Mouse (Mus musculus) right cerebral cortex, postnatal 4 days (tissue): ENCODE results near the gene Gpx7.

ENCODE experiments used
- DNase-seq: peaks from one replicate; pipeline ENCODE4 v3.0.0-alpha.2; 2022

Gpx7 gene

GRCm38 (mm10) chr4:108406861-108407401, at the start of gene Gpx7:
TSS of gene Gpx7 (minus strand) at chr4:108406961.
- DNase-seq, result no peak

DNA sequence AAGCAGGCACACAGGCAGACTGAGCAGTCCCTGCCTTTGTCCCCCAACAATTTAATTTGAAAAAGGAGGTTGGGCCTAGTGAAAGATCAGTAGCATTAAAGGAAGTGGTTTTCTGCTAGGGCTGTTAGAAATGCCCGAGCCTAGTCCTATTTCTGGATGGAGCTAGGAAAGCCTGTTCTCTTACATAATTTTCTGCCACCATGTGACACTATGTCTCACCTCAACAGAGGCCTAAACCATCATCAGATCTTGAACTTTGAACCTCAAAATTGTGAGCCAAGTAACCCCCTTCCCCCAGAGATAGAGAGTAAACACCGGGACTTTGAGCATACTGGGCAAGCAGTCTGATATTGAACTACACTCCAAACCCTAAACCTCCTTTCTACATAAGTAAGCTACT, 49.3 kb upstream of the Gpx7 start:
- DNase-seq, result no peak

DNA sequence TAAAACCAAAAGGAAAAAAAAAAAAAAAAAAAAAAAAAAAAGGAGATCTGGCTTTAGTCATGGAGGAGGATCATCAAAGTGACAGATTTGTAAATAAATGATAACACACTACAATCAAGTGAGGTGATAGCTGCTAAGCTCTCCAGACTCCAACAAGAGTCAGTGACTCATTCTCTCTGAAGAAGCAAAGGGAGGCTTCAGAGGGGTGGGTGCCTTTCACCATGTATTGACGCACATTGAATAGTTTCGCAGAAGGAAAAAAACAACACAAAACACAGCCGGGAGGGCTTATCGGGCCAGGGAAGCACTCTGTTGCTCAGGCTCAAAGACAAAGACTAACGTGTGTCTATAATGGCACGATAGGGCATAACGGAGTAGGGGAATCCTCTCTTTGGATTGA, 41.3 kb upstream of the Gpx7 start:
- DNase-seq, result no peak

DNA sequence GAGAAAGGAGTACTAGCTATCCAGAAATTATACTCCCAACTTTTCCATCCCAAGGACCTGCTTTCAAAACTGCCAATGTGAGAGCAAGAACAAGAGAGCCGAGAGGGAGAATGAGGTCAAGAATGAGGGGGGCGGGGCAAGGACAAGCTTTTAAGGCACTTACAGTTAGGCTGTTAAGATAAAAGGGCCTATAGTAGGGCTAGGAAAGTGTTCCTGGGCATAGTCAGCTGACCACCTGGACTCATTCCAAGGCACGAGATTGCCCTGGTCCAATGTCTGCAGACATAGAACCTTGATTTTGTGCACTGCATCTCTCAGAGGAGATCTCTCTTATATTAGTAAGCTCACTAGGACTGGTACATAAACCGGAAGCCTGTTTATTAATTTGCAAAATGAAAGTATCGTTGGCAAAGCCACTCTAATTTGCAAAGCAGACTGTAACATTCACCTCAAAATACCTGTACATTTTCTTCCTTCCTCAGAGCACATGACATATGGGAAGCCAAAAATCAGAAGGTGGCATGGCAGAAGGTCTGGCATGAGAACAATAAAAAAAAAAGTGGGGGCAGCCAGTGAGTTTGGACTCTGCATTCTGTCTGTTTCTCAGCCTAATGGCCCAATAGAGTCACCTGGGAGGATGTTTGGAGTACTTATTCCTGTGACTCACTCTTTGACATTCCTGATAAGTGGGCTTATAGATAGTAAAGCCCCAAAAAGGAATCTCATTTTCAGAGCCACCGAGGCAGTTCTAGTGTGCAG, 31.5 kb upstream of the Gpx7 start:
- no peak for DNase-seq

GRCm38 (mm10) chr4:108436225-108436624, 29.5 kb upstream of the Gpx7 start:
- no peak for DNase-seq

DNA sequence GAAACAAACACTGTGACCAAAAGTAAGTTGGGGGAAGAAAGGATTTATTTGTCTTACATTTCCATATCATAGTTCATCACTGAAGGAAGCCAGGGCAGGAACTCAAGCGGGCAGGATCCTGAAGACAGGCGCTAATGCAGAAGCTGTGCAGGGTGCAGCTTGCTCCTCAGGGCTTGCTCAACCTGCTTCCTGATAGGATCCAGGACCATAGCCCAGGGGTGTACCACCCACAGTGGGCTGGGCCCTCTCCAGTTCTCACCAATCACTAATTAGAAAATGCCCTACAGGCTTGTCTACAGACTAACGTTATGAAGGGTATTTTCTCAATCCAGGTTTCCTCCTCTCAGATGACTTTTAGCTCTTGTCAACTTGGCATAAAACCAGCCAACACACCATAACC, 28.9 kb upstream of the Gpx7 start:
- DNase-seq, result no peak

DNA sequence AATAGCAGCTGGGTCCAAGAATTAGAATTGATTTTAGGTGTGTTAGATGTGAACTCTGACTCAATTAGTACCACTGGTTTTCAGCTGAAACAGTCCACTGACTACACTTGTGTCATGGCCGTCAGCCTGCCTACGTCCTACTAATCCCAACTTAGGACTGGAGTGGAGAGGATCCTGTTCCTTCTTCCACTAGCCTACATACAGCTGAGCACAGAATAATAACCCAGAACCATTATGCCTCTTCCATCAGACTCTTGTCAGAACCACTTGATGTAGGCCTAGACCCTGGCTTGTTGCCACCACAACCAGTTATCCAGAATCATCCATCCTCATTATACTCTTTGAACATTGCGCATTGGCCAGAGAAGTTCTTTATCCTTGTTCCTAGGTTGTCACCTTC, 28.0 kb upstream of the Gpx7 start:
- DNase-seq, result no peak

DNA sequence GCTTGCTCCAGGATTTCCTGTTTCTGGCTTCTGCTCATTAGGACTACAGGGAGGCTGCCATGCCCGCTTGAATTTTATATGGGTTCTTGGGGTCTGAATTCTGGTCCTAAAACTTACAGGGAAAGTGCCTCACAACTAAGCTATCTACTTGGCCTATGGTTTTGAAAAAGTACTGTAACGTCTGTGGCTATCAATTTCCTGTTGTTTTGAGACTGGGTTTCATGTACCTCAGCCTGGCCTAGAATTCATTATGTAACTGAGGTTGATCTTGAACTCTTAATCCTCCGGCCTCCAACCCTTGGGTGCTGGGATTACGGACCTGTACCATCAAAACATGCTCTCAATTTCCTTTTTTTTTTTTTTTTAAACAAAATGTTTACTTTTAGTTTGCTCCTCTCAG, 27.5 kb upstream of the Gpx7 start:
- DNase-seq, result no peak

DNA sequence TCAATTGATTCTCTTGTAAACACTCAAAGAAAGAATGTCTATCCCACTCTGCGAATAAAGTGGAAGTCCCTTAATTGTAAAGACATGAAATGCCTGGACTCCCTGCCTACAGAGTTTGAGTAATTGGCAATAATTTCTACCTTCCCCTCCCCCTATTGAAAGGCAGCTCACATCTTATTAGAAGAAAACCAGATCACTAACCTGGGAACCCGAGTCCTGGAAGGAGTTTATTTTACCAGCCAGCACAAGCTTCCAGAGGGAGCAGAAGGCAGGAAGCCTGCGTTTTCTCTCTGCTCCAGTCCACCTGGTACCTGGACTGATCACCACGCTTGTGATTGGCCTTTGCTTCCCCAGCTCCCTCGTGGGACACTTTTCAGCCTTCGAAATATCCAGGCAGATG, 26.6 kb upstream of the Gpx7 start:
- no peak for DNase-seq

DNA sequence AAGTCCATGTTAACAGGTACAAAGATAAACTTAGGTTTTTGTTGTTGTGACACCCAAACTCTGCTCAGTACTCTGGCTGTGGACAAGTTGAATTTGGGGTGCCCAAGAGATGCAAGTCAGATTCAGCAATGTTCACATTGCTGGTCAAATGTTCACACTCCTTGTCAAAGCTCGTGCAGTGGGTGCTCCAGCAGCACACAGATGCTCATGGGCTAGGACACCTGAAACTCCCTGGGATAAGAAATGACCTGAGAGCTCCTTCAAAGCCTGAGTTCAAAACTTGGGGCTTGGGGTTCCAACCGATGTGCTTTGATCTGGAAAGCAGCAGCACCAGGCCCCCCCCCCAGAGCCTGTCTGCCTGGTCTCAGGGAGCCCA, 24.8 kb upstream of the Gpx7 start:
- no peak for DNase-seq

DNA sequence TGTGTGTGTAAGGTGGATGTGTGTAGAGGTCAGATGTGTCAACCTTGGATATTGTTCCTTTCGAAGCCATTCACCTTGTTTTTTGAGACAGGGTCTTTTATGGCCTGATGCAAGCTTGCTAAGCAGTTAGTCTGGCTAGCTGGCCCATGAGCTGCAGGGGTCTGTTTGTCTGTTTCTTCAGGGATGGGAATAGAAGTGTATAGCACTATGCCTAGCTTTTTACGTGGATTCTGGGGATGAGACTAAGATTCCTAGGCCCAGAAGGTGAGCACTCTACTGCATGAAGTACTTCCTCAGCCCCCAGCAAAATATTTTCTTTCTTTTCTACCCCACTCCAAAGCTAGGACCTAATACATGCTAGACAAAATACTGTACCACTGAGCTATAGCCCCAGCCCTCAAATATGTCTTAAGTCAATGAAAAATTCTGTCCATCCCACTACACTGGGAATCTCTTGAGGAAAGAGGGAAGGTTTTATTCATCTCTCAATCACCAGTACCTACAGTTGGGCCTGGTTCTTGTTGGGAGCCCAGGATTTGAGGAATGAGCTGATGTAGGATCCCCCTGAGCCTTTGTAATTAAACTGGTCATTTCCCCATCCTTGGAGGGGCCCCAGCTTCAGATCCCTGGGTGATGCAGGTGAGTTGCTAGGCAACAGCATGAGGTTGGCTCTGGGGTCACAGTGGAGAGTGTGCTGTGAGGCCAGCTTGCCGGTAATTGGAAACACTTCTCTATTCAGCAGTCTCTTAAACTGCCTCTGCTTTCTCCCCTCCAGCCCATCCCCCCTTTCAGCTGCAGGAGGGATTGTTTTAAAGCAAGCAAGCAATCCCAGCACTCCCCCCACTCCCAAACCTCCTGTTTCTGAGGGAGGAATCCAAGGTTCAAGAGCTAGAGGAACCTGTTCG, 24.1 kb upstream of the Gpx7 start:
- peak; percentile 5 for DNase-seq

DNA sequence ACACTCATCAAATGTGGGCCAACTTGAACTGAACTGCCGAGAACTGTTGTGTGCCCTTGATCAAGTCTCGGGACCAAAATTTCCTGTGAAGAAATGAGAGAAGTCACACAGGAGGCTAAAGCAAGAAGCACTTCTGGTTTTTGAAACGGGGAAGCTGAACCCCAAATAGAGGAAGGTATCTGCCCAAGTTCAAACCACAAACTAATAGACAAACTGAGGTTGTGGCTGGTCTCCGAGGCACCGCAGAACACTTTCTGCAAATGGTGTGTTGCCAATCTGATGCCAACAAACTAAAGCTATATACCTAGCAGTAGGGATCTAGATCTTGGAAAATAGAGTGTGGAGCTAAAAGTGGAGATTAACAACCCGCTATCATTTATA, 21.6 kb upstream of the Gpx7 start:
- no peak for DNase-seq

GRCm38 (mm10) chr4:108427719-108428340, 21.1 kb upstream of the Gpx7 start:
- no peak for DNase-seq

DNA sequence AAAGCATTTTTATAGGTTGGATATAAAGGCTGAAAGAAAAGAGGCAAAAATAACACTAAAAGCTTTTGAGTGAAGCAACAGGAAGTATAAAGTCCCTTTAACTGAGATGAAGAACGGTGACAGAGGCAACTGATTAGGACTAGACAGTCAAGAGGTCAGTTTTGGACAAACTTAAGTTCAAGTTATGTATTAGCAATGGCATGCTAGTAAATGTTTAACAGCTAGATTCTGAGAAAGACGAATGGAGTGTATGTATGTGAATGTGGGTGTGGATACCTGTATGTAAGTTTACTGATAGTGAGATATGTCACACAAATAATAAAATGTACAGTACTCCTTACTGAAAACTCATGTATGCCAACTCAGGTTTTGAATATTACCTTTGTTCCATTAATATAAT, 17.8 kb upstream of the Gpx7 start:
- DNase-seq, result no peak

GRCm38 (mm10) chr4:108407621-108408020, 860 bp upstream of the Gpx7 start:
- no peak for DNase-seq

- peak; percentile 62 for DNase-seq
Measured at GRCm38 (mm10) chr4:108406138-108406860, 462 bp downstream of the Gpx7 start.

DNA sequence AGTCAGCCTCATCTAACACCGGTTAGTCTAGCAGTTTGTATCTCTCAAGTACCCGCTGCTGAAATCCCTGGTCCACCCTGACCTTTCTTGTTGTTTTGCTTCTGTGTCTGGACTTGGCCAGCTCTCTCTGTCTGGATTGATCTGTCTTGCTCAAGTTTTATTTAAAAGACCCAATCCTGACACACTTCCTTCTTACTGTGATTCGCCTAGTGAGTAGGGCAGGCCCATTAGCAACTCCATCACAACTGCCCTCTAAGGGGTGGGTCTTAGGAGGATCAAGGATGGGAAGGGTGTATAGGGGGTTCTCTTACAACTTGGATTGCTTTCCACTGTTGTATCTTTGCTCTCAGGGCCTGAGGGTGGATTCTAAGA, 1.0 kb downstream of the Gpx7 start:
- no peak for DNase-seq

- no peak for DNase-seq
Measured at GRCm38 (mm10) chr4:108403861-108404635, 2.7 kb downstream of the Gpx7 start.

GRCm38 (mm10) chr4:108400395-108400794, 6.4 kb downstream of the Gpx7 start:
- no peak for DNase-seq

GRCm38 (mm10) chr4:108394236-108394635, 12.5 kb downstream of the Gpx7 start:
- no peak for DNase-seq

- DNase-seq, result no peak
Measured at GRCm38 (mm10) chr4:108392558-108392957, 14.2 kb downstream of the Gpx7 start.

DNA sequence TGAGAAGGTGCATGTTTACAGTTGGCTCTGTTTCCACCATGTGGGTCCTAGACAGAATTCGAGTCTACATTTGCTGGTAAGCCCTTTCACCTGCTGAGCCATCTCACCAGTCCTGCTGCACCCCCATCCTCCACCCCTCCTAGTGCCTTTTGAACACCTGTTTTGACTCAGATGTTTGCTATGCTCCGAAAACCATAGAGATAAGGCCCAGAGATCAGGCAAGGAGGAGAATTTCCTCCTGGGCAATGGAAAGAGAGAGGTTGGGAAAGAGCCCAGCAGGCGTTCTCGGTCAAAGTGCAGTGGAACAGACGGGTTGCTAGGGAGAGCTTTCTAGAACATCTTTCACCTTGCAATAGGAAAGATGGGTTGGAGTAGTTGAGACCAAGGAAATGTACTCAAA, 15.6 kb downstream of the Gpx7 start:
- DNase-seq, result no peak
